Mouse (Mus musculus): ENCODE results near the gene Usmg5. TPM values are rescaled to one million over a fixed set of nuclear protein-coding genes. Genes with fewer than 3 reads are reported as not detected.

The Usmg5 gene
- polyA plus RNA-seq, 1 experiment from 2014 or later = 1,676 TPM

DNA sequence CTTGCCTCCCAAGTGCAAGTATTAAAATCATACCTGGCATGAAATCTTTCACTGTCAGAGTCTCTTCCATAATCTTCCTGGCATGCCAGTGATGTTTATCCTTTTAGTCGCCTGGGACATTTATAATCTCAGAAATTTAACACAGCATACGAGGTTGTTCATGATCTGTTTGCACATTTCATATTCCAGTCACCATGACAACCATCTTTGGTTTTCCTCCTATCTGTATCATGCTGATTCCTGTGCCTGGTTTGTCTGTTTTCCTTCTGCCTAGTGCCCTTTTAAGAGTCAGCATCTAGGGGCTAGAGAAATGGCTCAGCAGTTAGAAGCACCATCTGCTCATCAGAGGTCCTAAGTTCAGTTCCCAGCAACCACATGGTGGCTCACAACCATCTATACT lies 28.2 kb upstream of the Usmg5 start:
- Histone ChIP-seq H3K4me2 (no peak overlapping the region), H3K36me3 (peaks cover 78% of the 10 kb centered on the region), H3K9ac (no peak overlapping the region), H3K27ac (no peak overlapping the region), H3K4me3 (no peak overlapping the region), H3K9me3 (no peaks in the 10 kb centered on the region), H3K4me1 (replicated peaks) (no peaks in the 10 kb centered on the region), H3K27me3 (no peaks in the 10 kb centered on the region)
- WGBS = 93% methylated on average over 2 of the region's 2 CpGs
- ATAC-seq (ENCODE audit: low FRiP score) = no peak

- H3K4me3 ChIP-seq = no peak overlapping the region
- peaks cover 99% of the 10 kb centered on the region for H3K36me3 ChIP-seq
- no peak overlapping the region for H3K27ac ChIP-seq
- H3K4me2 ChIP-seq = no peak overlapping the region
- no peak for ATAC-seq (ENCODE audit: low FRiP score)
- no peak overlapping the region for H3K9ac ChIP-seq
- H3K9me3 ChIP-seq = no peaks in the 10 kb centered on the region
- H3K4me1 ChIP-seq (replicated peaks) = no peaks in the 10 kb centered on the region
- 97% methylated on average over 9 of the region's 9 CpGs for WGBS
- no peaks in the 10 kb centered on the region for H3K27me3 ChIP-seq
Measured at GRCm38 (mm10) chr19:47104641-47105271, 14.3 kb upstream of the Usmg5 start.

- Histone ChIP-seq H3K4me3 (no peak overlapping the region), H3K4me2 (no peak overlapping the region), H3K9ac (no peak overlapping the region), H3K36me3 (peaks cover 98% of the 10 kb centered on the region), H3K9me3 (no peaks in the 10 kb centered on the region), H3K27me3 (no peaks in the 10 kb centered on the region), H3K27ac (no peak overlapping the region), H3K4me1 (replicated peaks) (no peaks in the 10 kb centered on the region)
- 93% methylated on average over 5 of the region's 5 CpGs for WGBS
- ATAC-seq (ENCODE audit: low FRiP score) = no peak
Measured at GRCm38 (mm10) chr19:47101080-47101479, 10.6 kb upstream of the Usmg5 start.

- no peaks in the 10 kb centered on the region for H3K9me3 ChIP-seq
- peak overlapping the region; percentile 99 for H3K9ac ChIP-seq
- no peaks in the 10 kb centered on the region for H3K27me3 ChIP-seq
- H3K4me3 ChIP-seq = peak overlapping the region; percentile 98
- peak overlapping the region; percentile 90 for H3K27ac ChIP-seq
- peaks cover 25% of the 10 kb centered on the region for H3K36me3 ChIP-seq
- H3K4me1 ChIP-seq (replicated peaks) = peaks cover 27% of the 10 kb centered on the region
- peak overlapping the region; percentile 73 for H3K4me2 ChIP-seq
- 3% methylated on average over 36 of the region's 36 CpGs for WGBS
- ATAC-seq (ENCODE audit: low FRiP score) = peak; percentile 76
Measured at GRCm38 (mm10) chr19:47089718-47090525, 525 bp downstream of the Usmg5 start.

DNA sequence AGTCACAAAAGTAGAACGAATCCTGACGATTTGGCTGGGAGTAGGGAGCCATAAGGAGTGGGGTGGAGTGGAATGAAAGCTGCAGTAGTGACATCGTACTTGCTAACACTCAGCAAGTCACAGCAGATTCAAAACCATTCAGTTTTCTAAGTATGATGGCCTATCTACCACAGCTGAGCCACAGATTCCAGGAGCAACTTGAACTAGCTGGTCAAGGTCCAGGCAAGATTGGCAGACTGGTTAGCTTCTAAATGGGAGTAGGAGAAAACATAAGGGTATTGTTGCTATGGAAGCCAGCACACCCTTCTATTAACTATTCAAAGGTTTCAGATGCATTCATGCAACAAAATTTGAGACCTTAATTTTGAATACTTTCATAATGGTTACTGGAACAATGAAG lies 2.2 kb downstream of the Usmg5 start:
- WGBS = 88% methylated on average over 3 of the region's 3 CpGs
- peaks cover 27% of the 10 kb centered on the region for H3K4me1 ChIP-seq (replicated peaks)
- no peak overlapping the region for H3K9ac ChIP-seq
- no peaks in the 10 kb centered on the region for H3K9me3 ChIP-seq
- H3K36me3 ChIP-seq = peaks cover 30% of the 10 kb centered on the region
- H3K27ac ChIP-seq = no peak overlapping the region; the same call in 1 of the 2 replicates
- no peaks in the 10 kb centered on the region for H3K27me3 ChIP-seq
- H3K4me2 ChIP-seq = no peak overlapping the region
- no peak for ATAC-seq (ENCODE audit: low FRiP score)
- H3K4me3 ChIP-seq = no peak overlapping the region

DNA sequence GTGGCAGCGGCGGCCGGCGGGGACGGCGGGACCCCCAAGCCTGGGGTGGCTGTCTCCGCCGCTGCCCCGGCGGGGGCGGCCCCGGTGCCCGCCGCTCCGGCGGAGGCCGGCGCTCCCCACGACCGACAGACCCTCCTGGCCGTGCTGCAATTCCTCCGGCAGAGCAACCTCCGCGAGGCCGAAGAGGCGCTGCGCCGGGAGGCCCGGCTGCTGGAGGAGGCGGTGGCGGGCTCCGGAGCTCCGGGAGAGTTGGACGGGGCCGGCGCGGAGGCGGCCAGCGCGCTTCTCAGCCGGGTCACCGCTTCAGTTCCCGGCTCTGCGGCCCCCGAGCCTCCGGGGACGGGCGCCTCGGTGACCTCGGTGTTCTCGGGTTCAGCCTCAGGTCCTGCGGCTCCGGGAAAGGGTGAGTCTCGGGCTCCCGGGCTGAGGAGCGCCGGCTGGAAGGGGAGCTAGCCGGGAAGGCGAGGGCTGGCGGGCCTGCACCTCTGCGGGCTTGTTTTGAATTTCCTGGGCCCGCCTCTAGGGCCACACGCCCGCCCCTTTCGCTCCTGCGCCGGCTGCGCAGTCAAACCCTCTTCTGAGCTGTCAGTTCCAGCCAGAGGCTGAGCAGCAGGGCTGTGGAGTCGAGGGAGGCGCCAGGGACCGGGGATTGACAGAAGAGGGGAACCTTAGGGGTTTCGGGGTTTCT lies 22.4 kb downstream of the Usmg5 start:
- Histone ChIP-seq H3K4me1 (replicated peaks) (peaks cover 11% of the 10 kb centered on the region), H3K9ac (peak overlapping the region; percentile 98), H3K9me3 (no peaks in the 10 kb centered on the region), H3K27ac (peak overlapping the region; percentile 93), H3K36me3 (peaks cover 22% of the 10 kb centered on the region), H3K4me2 (peak overlapping the region; percentile 70), H3K4me3 (peak overlapping the region; percentile 99), H3K27me3 (no peaks in the 10 kb centered on the region)
- under 1% methylated on average over 66 of the region's 72 CpGs for WGBS
- ATAC-seq (ENCODE audit: low FRiP score) = peak; percentile 90

GRCm38 (mm10) chr19:47067096-47067882 lies 23.2 kb downstream of the Usmg5 start, which contains the start of gene Taf5:
Gene Taf5, plus strand, starts transcription at chr19:47067746.
- Histone ChIP-seq H3K4me3 (peak within 1 kb of the TSS; percentile 99), H3K4me2 (peak within 1 kb of the TSS; percentile 70), H3K36me3 (peaks cover 16% of the 10 kb centered on the region), H3K27ac (peak within 1 kb of the TSS; percentile 93), H3K9ac (peak within 1 kb of the TSS; percentile 98), H3K4me1 (replicated peaks) (peaks cover 11% of the 10 kb centered on the region), H3K9me3 (no peaks in the 10 kb centered on the region), H3K27me3 (no peaks in the 10 kb centered on the region)
- peak; percentile 85 for ATAC-seq (ENCODE audit: low FRiP score)
- 12% methylated on average over 40 of the region's 49 CpGs for WGBS

- H3K27ac ChIP-seq = no peak overlapping the region
- H3K27me3 ChIP-seq = no peaks in the 10 kb centered on the region
- H3K4me2 ChIP-seq = no peak overlapping the region
- peaks cover 11% of the 10 kb centered on the region for H3K4me1 ChIP-seq (replicated peaks)
- no peak overlapping the region for H3K4me3 ChIP-seq
- no peaks in the 10 kb centered on the region for H3K9me3 ChIP-seq
- H3K36me3 ChIP-seq = peaks cover 1% of the 10 kb centered on the region; the same call in 1 of the 2 replicates
- ATAC-seq (ENCODE audit: low FRiP score) = no peak
- no peak overlapping the region for H3K9ac ChIP-seq
- WGBS = 84% methylated on average over 3 of the region's 3 CpGs
Measured at GRCm38 (mm10) chr19:47065860-47066259, 24.6 kb downstream of the Usmg5 start.

DNA sequence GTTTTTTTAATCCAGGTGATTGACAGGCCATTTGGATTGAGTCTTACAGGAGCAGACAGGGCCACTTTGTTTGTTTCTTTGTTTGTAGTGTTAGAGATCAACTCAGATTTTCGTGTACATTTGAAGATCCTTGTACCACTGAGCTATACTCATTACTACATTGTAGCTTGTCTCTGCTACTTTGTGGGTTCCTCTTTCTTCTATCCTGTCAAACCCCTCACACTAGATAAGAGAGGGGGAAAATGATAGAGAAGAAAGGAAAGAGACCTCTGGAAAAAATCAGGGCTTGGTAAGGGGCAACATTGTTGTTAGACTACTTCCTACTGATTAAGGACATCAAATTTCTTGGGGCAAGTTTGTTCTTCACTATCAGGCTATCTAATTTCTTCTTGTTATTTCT lies 32.8 kb downstream of the Usmg5 start:
- no peak overlapping the region for H3K4me2 ChIP-seq
- WGBS = 66% methylated on average over 1 of the region's 1 CpGs
- no peaks in the 10 kb centered on the region for H3K36me3 ChIP-seq
- no peaks in the 10 kb centered on the region for H3K4me1 ChIP-seq (replicated peaks)
- no peak for ATAC-seq (ENCODE audit: low FRiP score)
- no peaks in the 10 kb centered on the region for H3K9me3 ChIP-seq
- H3K27me3 ChIP-seq = no peaks in the 10 kb centered on the region
- no peak overlapping the region for H3K27ac ChIP-seq
- H3K4me3 ChIP-seq = no peak overlapping the region
- H3K9ac ChIP-seq = no peak overlapping the region

DNA sequence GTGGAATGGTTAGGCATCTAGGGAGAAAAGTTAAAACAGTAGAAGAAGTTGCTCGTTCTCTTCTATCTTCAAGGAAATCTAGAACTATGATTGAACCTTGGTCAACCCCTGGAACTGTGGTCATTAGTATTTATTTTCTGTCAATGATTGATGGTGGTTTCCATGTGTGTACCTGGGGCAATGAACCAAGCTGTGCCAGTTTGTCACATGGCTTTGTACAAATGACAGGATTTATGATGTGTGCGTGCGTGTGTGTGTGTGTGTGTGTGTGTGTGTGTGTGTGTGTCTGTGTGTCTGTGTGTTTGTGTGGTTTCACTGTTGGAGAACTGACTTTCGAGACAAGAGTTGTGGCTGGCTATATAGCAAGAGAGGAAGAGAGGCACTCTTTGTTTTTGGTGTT lies 37.0 kb downstream of the Usmg5 start:
- no peaks in the 10 kb centered on the region for H3K36me3 ChIP-seq
- H3K4me2 ChIP-seq = no peak overlapping the region
- no peak overlapping the region for H3K4me3 ChIP-seq
- no peak overlapping the region for H3K27ac ChIP-seq
- no peak for ATAC-seq (ENCODE audit: low FRiP score)
- no peak overlapping the region for H3K9ac ChIP-seq
- no peaks in the 10 kb centered on the region for H3K9me3 ChIP-seq
- 92% methylated on average over 4 of the region's 4 CpGs for WGBS
- no peaks in the 10 kb centered on the region for H3K27me3 ChIP-seq
- peaks cover 17% of the 10 kb centered on the region for H3K4me1 ChIP-seq (replicated peaks)

GRCm38 (mm10) chr19:47052927-47053326 lies 37.5 kb downstream of the Usmg5 start:
- Histone ChIP-seq H3K27ac (no peak overlapping the region), H3K9ac (no peak overlapping the region), H3K27me3 (no peaks in the 10 kb centered on the region), H3K4me2 (no peak overlapping the region), H3K36me3 (peaks cover 3% of the 10 kb centered on the region; the same call in 1 of the 2 replicates), H3K9me3 (no peaks in the 10 kb centered on the region), H3K4me1 (replicated peaks) (peaks cover 21% of the 10 kb centered on the region), H3K4me3 (no peak overlapping the region)
- no peak for ATAC-seq (ENCODE audit: low FRiP score)
- WGBS = 80% methylated on average over 4 of the region's 4 CpGs
